Mouse (Mus musculus) kidney, adult 9 months (tissue): ENCODE measurements at regions not wholly inside any gene's neighbourhood (a gene's known extent, or its start where the extent isn't known, plus 50 kb on each side); places are given as distances from the start of the nearest gene placed in this dataset.

Source experiments
- DNase-seq: peaks from one replicate; pipeline ENCODE4 v3.0.0; 2022

GRCm38 (mm10) chr8:112196423-112196822 lies 181.6 kb upstream of the Gm6793 start:
- no peak for DNase-seq

- DNase-seq: no peak
These were observed 181.0 kb upstream of the Gm6793 start for GRCm38 (mm10) chr8:112195880-112196279.

DNA sequence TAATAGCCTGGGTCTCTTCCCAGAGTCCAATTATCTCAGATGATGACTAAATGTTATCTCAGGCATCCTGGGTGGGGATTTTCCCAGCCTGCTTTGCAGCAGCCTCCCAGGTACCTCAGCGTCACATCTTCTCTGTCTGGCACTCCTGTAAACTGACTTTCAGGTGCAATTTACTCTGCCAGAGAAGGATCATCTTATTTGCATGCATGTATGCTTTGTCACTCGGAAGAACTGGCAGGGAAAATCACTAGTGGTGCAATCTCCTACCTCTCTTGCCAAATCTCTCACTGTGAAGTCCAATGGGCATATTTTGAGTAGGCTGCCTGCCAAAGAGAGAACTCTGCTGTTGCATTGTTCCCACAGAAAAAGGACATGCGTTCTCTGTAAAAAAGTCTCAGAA lies 177.0 kb upstream of the Gm6793 start:
- DNase-seq: peak; percentile 1

GRCm38 (mm10) chr8:112189698-112190097 lies 174.9 kb upstream of the Gm6793 start:
- no peak for DNase-seq

DNA sequence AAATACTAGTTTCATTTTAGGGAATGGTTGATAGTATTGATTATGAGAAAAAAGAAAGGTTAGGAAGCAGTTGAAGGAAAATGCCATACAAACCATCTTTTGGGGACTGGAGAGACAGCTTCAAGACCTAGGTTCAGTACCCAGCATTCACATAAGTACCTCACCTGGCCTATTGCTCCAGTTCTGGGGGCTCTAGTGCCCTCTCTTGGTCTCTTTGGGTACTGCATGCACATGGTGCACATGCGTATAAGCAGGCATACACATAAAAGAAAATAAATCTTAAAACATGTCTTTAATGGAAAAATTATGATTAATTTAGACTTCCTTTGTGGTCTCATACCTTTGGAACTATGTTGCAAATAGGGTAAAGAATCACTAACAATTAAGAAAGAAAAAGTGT lies 155.3 kb upstream of the Gm6793 start:
- DNase-seq: no peak

DNA sequence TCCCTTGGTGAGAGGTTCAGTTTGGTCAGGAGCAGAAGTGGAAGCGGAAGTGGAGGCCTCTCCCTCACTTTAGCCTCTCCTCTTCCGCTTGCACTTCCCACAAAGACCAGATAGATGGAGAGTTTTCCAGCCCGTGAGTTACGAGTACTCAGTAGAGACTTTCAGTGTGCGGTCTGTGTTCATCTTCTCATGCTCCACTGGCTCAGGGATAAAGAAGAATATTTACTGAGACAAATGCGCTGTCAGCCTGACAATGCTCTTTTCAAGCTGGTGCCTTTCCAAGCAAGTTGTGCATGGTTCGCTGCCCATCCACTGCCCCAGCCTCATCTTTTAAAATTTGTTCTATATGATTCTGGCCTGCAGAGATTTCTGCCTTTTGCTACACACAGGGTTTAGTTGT lies 141.8 kb upstream of the Gm6793 start:
- DNase-seq: no peak

- no peak for DNase-seq
These were observed 124.1 kb upstream of the Gm6793 start for GRCm38 (mm10) chr8:112138924-112139323.

GRCm38 (mm10) chr8:112130196-112130595 lies 115.4 kb upstream of the Gm6793 start:
- DNase-seq: no peak

DNA sequence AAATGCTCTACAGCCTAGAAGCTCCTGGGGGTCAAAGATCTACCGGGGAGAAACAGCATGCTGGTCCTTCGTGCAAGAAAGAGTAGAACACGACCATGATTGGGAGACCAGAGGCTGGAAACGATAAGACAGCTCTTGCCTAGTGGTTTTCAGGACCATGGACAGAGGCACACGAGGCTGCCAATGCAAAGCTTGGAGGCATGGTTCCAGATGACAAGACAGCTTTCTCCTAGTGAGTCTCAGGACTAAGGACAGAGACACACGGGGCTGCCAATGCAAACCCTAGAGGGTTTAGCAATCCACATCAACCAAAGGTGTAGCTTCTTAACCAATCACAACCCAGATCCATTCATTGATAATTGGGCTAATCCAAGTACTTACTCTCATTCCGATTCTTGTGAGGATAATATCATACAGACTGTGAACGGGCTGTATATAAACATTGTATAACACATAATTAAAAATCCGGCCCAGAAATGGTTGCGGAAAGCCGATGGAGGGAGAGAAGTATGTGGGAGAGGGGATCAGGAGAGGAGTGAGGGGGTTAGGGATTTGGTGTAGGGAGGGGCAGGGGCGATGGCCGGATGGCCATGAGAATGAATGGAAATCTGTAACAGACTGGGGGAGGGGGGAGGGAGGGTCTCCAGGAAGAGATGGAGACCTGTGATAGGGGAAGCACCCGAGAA lies 114.1 kb upstream of the Gm6793 start:
- DNase-seq: peak; percentile 48

DNA sequence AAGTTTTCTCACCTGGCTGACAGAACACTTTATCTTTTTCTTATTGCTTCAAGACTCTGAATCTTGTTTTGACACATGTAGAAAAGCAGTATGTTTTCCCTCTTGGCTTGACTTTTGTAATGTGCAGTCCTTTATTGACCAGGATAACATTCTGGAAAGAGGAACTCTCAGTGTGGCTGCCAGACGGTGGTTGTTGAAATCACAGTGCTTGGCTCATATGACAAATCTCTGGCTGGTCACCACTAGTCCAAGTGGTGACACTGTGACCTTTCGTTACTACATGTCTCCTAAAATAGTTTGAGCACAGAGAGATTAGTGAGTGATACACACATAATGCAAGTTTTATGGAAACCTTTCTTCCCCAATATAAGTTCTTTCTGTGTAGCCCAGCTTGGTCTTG lies 97.1 kb upstream of the Gm6793 start:
- no peak for DNase-seq

- DNase-seq: peak; percentile 48
These were observed 83.2 kb upstream of the Gm6793 start for GRCm38 (mm10) chr8:112097883-112098635.

DNA sequence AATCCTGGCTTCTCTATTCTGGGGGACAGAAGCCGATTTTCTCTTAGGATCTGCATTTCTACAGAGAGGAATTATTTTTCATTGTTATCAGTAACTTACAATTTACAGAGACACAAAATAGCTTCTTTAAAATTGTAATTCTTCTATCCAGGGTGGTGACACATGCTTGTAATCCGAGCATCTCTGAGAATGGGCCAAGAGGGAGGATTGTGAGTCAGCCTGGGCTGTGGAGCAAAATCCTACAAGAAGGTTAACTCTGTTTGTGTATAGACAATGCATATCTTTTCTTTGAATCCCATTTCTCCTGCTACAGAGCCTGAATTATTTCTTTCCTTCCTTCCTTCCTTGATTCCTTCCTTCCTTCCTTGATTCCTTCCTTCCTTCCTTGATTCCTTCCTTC lies 80.0 kb upstream of the Gm6793 start:
- DNase-seq: no peak

DNA sequence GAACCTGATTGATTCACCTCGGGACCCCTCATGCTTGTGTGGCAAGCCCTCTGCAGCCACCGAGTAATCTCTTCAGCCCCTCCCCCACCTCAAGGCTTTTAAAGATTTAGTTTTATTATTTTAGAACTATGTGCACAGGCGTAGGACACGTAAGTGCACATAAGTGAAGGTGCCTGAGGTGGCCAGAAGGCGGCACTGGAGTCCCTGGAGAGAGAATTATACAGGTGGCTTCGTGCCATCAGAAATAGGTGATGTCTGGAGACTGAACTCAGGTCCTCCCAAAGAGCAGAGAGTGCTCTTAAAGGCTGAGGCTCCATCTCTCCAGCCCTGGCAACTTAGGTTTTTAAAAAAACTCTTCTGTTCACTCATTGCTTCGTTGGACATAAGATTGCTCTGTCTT lies 78.7 kb upstream of the Gm6793 start:
- peak; percentile 0 for DNase-seq

DNA sequence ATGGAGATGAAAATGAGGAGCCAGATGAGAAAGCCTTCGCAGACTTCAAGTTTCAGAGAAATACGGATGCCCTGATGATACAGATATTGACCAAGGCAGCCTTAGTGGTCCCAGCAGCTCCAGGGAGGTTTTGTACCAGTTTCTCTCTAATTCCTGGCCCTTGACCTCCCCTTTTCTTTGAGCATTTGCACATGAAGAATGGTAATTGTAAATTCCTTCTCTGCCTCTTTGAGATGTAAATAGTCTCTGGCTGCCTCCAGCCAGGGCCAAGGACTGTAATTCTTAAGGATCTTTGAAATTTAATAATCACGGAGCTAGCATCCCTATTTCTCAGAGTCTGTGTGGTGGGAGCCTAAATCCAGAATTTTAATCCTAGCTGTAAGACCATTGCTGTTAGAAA lies 78.0 kb upstream of the Gm6793 start:
- DNase-seq: no peak

GRCm38 (mm10) chr8:112078621-112079020 lies 63.8 kb upstream of the Gm6793 start:
- DNase-seq: no peak

DNA sequence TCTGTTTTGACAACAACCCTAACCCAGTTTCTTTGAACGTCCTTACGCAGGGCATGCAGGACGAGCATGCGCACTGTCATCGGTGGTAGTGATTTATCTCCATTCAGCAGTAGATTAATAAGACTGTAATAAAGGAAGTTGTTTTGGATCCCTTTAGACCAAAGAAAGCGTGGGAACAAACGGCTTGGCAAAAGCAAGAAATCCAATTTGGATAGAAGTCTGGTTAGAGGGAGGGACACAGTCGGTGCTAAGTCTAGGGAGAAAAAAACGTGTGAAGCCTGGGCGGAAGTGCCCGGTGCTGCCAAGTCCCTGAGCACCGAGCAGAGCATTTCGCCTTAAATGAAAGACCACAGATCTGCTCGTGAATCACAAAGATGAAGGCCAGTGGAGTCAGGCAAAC lies 57.4 kb upstream of the Gm6793 start:
- DNase-seq: no peak

DNA sequence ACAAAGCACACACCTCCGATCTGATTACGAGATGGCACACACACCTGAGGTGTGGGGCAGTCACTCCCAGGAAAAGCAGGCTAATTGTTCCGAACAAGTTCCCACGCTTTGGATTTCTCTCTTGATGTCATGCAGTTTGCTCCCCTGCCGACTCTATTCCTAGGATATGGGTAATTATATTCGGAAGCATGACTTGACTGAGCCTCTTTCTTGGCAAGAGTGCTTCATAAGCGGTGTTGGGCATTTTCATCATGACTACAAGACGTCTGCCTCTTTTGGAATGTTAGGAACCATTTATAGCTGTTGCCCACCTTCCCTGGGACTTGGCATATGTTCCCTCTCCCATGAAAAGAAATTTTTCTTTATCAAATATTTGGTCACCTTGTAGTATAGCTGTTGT lies 55.4 kb upstream of the Gm6793 start:
- DNase-seq: no peak
